Mouse (Mus musculus): ENCODE measurements around the gene Sgcd.
"Not testable (repeated sequence)": the region's sequence is repeated elsewhere in the genome, so short reads cannot be mapped to it uniquely, and the experiment has no call there.

Gene Sgcd

GRCm38 (mm10) chr11:47460700-47461099, 528.1 kb downstream of the Sgcd start:
- in situ Hi-C loops (cut with MboI, MseI): not testable (repeated sequence)

DNA sequence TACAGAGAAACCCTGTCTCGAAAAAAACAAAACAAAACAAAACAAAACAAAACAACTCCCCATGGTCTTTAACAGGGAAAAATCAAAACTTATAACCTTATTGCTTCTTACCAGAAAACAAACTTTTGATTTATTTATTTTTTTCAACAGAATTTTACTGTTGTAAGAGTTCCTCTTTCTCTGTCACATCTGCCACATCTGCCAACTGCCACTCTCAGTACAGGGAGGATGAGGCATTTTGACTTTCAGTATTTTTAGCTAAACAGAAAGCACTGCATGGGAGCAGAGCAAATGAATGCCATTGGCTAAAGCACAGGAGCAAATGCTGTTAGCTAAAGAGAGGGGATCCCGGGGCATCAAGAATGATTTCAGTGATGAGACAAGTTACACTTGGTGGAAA, 528.6 kb downstream of the Sgcd start:
- in situ Hi-C loops (cut with MboI, MseI): no loop called here

- in situ Hi-C loops (cut with MboI, MseI): no loop called here
Measured at GRCm38 (mm10) chr11:47459214-47459613, 529.6 kb downstream of the Sgcd start.

DNA sequence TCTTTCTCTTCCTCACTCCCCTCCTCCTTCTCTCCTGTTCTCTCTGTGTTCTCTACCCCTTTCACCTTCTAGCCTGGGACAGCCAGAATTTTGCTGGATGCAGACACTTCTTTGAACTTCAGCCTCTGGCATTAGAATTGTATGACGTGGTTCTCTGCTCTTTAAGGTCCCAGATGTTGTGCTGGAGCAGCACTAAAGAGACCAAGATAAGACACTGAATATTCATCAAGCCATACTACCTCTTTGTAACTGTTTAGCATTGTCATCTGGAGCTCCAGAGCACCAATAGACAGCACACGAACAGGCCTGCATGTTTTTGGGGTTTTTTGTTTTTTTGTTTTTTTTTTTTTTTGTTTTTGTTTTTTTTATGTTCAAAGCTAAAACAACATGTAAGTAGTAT, 541.0 kb downstream of the Sgcd start:
- in situ Hi-C loops (cut with MboI, MseI): no loop called here

DNA sequence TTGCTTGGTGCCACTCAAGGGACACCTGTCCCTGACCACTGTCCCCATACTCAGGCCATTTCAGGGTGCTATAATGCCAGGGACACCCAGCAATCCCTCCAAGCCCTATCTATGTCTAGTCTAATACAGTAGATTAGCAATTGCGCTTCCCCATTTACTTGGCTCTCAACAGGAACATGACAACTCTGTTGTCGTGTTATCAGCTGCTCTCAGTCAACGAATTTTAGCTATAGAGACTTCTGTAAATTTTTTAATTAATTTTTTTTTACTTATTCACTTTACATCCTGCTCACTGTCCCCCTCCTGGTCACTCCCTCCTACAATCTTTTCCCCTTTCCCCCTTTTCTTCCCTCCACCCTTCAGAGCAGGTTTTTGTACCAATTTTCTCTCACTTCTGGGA, 542.4 kb downstream of the Sgcd start:
- in situ Hi-C loops (cut with MboI, MseI): no loop called here

- in situ Hi-C loops (cut with MboI, MseI): no loop called here
Measured at GRCm38 (mm10) chr11:47445683-47446082, 543.1 kb downstream of the Sgcd start.

DNA sequence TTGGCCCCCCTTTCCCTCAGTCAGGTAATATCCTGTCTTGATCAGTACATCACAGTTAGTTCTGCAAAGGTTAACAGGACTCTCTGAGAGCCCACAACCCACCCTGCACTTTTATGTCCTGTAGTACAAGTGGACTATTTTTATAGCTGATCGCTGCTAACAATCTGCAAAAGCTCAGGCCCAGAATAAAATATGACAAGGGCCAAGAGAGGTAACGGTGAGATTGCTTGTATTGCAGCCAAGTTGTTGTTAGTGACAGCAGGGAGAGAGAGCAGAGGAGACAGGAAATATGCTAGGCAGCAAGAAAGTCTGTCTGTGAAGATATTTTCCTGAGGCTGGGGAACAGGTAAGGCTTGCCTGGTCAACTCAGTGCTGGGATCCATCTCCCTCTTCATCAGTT, 546.5 kb downstream of the Sgcd start:
- in situ Hi-C loops (cut with MboI, MseI): no loop called here

- in situ Hi-C loops (cut with MboI, MseI): loop anchor here in 1 of 2 experiments (10.0 kb wide), 1 partner anchor 235 kb away; no protein-coding TSS in a partner anchor
Measured at GRCm38 (mm10) chr11:47399607-47400006, 589.2 kb downstream of the Sgcd start.

DNA sequence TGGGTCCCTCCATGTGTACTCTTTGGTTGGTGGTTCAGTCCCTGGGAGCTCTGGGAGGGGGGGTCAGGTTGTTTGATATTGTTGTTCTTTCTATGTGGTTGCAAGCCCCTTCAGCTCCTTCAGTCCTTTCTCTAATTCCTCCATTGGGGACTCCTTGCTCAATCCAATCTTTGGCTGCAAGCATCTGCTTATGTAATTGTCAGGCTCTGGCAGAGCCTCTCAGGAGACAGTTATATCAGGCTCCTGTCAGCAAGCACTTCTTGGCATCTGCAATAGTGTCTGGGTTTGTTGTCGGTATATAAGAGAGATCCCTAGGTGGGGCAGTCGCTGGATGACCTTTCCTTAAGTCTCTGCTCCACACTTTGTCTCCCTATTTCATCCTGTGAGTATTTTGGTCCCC, 598.0 kb downstream of the Sgcd start:
- in situ Hi-C loops (cut with MboI, MseI): loop anchor here in 1 of 2 experiments (10.0 kb wide), 1 partner anchor 244 kb away; no protein-coding TSS in a partner anchor

- in situ Hi-C loops (cut with MboI, MseI): no loop called here
Measured at GRCm38 (mm10) chr11:47389327-47389726, 599.4 kb downstream of the Sgcd start.

DNA sequence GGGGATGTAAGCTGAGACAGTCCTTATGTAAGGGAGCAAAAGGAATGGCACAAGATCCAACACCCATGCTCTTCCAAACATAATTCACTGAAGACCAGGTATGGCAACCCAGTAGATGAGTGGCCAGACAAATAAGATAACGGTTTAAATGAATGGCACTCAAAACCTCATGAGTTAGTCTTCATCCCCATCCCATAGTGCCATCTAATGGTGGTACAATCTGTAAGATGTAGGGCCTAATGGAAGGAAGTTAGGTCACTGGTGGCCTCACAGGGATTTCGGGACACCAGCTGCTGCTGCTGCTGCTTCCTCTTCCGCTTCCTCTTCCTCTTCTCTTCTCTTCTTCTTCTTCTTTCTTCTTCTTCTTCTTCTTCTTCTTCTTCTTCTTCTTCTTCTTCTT, 601.0 kb downstream of the Sgcd start:
- in situ Hi-C loops (cut with MboI, MseI): no loop called here

- in situ Hi-C loops (cut with MboI, MseI): no loop called here
Measured at GRCm38 (mm10) chr11:47386136-47386535, 602.6 kb downstream of the Sgcd start.

DNA sequence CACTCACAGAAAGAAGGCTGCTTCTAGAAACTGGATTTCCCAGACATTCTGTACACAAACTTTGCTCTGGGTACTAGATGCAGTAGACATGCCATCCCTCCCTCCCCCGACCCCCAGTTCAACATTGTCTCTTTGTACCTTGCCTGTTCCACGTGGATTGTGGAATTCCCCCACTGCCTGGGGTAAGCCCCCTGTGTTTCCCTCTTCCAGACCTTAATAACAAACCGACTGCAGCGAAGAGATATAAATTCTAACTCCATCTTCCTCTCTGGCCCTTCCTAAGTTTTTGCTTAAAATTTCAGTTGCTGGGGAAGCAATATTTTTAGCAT, 609.2 kb downstream of the Sgcd start:
- in situ Hi-C loops (cut with MboI, MseI): no loop called here

GRCm38 (mm10) chr11:47378843-47379629, 609.7 kb downstream of the Sgcd start:
- in situ Hi-C loops (cut with MboI, MseI): no loop called here

DNA sequence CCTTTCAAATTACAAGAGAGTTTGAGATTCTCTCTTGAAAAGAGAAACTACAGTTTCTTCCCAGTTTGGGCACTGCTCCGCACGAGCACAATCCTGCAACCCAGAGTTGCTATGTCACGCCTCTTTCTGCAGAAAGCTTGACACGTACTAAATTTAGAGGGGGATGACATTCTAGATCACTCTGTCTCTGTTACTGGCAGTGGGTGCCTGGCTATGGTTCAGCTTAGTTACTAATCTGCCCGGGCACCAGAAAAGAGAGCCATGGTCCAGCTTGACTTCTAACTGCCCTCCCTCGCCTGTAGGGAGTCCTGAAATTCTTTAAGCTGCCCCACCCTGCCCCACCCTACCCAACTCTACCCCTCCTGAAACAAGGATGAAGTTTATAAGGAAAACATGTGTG, 611.3 kb downstream of the Sgcd start:
- in situ Hi-C loops (cut with MboI, MseI): no loop called here

- in situ Hi-C loops (cut with MboI, MseI): no loop called here
Measured at GRCm38 (mm10) chr11:47376915-47377314, 611.9 kb downstream of the Sgcd start.

DNA sequence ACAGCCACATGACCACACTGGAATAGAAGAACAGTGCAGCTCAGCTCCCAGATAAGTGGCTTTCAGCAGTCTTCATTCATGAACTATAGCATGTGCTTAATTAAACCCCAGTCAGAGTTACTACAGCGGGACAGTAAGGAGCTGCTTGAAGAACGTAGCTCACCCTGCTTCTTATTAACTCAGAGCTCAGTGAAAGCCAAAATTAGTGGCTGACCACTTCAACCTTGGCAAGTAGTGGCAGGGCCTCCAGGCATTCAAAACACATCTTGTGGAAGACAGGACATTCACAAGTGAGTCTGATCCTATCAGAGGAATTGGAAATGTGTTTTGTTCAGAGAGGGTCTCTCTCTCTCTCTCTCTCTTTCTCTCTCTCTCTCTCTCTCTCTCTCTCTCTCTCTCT, 617.2 kb downstream of the Sgcd start:
- in situ Hi-C loops (cut with MboI, MseI): no loop called here

GRCm38 (mm10) chr11:47351585-47351984, 637.2 kb downstream of the Sgcd start:
- in situ Hi-C loops (cut with MboI, MseI): no loop called here

GRCm38 (mm10) chr11:47343486-47343885, 645.3 kb downstream of the Sgcd start:
- in situ Hi-C loops (cut with MboI, MseI): no loop called here

DNA sequence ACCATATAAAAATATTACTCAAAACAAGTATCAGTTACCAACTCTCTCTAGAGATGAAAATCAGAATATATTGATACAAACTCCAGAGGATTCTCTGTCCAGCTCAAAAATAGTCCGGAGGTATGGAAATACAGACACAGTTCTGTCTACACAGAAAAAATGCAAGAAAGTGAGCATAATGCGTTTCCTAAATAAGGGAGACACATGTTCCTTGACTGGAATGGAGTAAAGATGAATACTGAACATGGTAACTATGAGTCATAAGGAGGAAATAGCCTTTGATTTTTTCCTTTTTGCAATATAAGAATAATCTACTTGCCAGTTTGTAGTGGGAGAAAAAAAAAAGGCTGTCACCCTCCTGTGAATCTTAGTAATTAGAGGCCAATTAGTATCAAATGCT, 655.1 kb downstream of the Sgcd start:
- in situ Hi-C loops (cut with MboI, MseI): no loop called here

- in situ Hi-C loops (cut with MboI, MseI): no loop called here
Measured at GRCm38 (mm10) chr11:47305579-47305978, 683.2 kb downstream of the Sgcd start.

- in situ Hi-C loops (cut with MboI, MseI): no loop called here
Measured at GRCm38 (mm10) chr11:47304702-47305450, 683.9 kb downstream of the Sgcd start.

GRCm38 (mm10) chr11:47299777-47300176, 689.0 kb downstream of the Sgcd start:
- in situ Hi-C loops (cut with MboI, MseI): no loop called here
